Mouse (Mus musculus): ENCODE measurements at regions not wholly inside any gene's neighbourhood (a gene's known extent, or its start where the extent isn't known, plus 50 kb on each side); places are given as distances from the start of the nearest gene placed in this dataset.

- DNase-seq (ENCODE audit: low spot score in 2 of 2), result no peak
- intact Hi-C loops (cut with DNase I), result no loop called here
Measured at GRCm38 (mm10) chr10:96465967-96466366, 150.8 kb upstream of the Btg1 start.

GRCm38 (mm10) chr10:96466845-96467244 lies 150.0 kb upstream of the Btg1 start:
- intact Hi-C loops (cut with DNase I), result no loop called here
- no peak for DNase-seq (ENCODE audit: low spot score in 2 of 2)

GRCm38 (mm10) chr10:96467661-96468060 lies 149.1 kb upstream of the Btg1 start:
- DNase-seq (ENCODE audit: low spot score in 2 of 2), result no peak
- intact Hi-C loops (cut with DNase I), result no loop called here

- intact Hi-C loops (cut with DNase I), result no loop called here
Measured at GRCm38 (mm10) chr10:96471523-96471922, 145.3 kb upstream of the Btg1 start.

GRCm38 (mm10) chr10:96479350-96479749 lies 137.5 kb upstream of the Btg1 start:
- intact Hi-C loops (cut with DNase I), result no loop called here
- no peak for DNase-seq (ENCODE audit: low spot score in 2 of 2)

More at GRCm38 (mm10) chr10:96471523-96471922, 145.3 kb upstream of the Btg1 start:
- DNase-seq (ENCODE audit: low spot score in 2 of 2), result no peak

- intact Hi-C loops (cut with DNase I), result no loop called here
- DNase-seq (ENCODE audit: low spot score in 2 of 2), result no peak
Measured at GRCm38 (mm10) chr10:96479786-96480185, 137.0 kb upstream of the Btg1 start.

GRCm38 (mm10) chr10:96480453-96481324 lies 136.1 kb upstream of the Btg1 start:
- peak; percentile 20 to 38 for DNase-seq (ENCODE audit: low spot score in 2 of 2)
- intact Hi-C loops (cut with DNase I), result no loop called here

GRCm38 (mm10) chr10:96481325-96481638 lies 135.5 kb upstream of the Btg1 start:
- no peak for DNase-seq (ENCODE audit: low spot score in 2 of 2)
- intact Hi-C loops (cut with DNase I), result no loop called here

- no peak for DNase-seq (ENCODE audit: low spot score in 2 of 2)
- intact Hi-C loops (cut with DNase I), result no loop called here
Measured at GRCm38 (mm10) chr10:96486724-96487123, 130.1 kb upstream of the Btg1 start.

- intact Hi-C loops (cut with DNase I), result no loop called here
- DNase-seq (ENCODE audit: low spot score in 2 of 2), result no peak
Measured at GRCm38 (mm10) chr10:96493706-96494105, 123.1 kb upstream of the Btg1 start.

- intact Hi-C loops (cut with DNase I), result no loop called here
- DNase-seq (ENCODE audit: low spot score in 2 of 2), result no peak
Measured at GRCm38 (mm10) chr10:96496700-96497099, 120.1 kb upstream of the Btg1 start.

- DNase-seq (ENCODE audit: low spot score in 2 of 2), result no peak
- intact Hi-C loops (cut with DNase I), result no loop called here
Measured at GRCm38 (mm10) chr10:96497482-96497881, 119.3 kb upstream of the Btg1 start.

GRCm38 (mm10) chr10:96499274-96499673 lies 117.5 kb upstream of the Btg1 start:
- intact Hi-C loops (cut with DNase I), result no loop called here
- no peak for DNase-seq (ENCODE audit: low spot score in 2 of 2)

- DNase-seq (ENCODE audit: low spot score in 2 of 2), result no peak
- intact Hi-C loops (cut with DNase I), result no loop called here
Measured at GRCm38 (mm10) chr10:96502090-96502728, 114.6 kb upstream of the Btg1 start.

- intact Hi-C loops (cut with DNase I), result no loop called here
- no peak for DNase-seq (ENCODE audit: low spot score in 2 of 2)
Measured at GRCm38 (mm10) chr10:96502736-96503135, 114.1 kb upstream of the Btg1 start.

- no peak for DNase-seq (ENCODE audit: low spot score in 2 of 2)
- intact Hi-C loops (cut with DNase I), result no loop called here
Measured at GRCm38 (mm10) chr10:96504340-96504739, 112.5 kb upstream of the Btg1 start.

GRCm38 (mm10) chr10:96515164-96515922 lies 101.5 kb upstream of the Btg1 start:
- DNase-seq (ENCODE audit: low spot score in 2 of 2), result no peak
- intact Hi-C loops (cut with DNase I), result no loop called here

GRCm38 (mm10) chr10:96515923-96516258 lies 100.9 kb upstream of the Btg1 start:
- no peak for DNase-seq (ENCODE audit: low spot score in 2 of 2)
- intact Hi-C loops (cut with DNase I), result no loop called here

GRCm38 (mm10) chr10:96519411-96519810 lies 97.4 kb upstream of the Btg1 start:
- intact Hi-C loops (cut with DNase I), result no loop called here
- no peak for DNase-seq (ENCODE audit: low spot score in 2 of 2)

- DNase-seq (ENCODE audit: low spot score in 2 of 2), result no peak
- intact Hi-C loops (cut with DNase I), result no loop called here
Measured at GRCm38 (mm10) chr10:96520995-96521760, 95.6 kb upstream of the Btg1 start.
